8 mouse cellular contexts compared by ENCODE assay signal in the genomic region with DNA sequence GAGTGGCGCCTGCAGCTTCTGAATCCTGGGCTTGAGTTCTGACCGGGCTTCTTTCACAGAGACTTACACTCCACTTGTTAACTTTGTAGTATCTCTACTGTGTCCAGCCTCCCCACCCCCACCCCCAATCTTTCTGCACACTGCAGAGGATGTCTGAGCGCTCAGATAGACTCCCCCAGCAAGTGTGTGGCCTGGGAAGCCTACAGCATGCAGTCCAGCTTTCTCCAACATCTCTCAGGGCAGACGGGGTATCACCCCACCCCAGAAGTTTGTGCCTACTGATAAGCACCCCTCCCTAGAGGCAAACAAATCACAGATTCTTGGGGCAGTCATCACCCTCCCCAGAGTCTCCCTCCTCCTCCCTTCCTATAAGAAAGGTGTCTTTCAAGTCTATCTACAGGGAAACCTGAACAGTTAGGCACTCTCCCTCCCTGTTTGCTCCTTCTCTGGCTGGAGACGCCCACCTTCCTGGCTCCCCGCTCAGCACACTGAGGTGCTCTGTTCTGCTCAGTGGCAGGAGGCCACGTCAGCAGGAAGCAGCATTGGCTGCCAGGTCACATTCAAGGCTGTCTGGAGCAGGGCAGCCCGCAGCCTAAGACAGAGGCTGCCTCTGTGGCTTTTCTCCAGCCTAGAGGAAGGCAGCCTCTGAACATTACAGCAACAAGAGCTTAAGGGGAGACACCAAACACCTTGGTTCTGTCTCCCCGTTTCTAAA.
A peak's percentile ranks its signal among the peaks of the same experiment; 100 is the strongest.
DNase-seq lines count a peak whose midpoint lies in the region; ATAC-seq lines count a peak whose summit lies in the region.

No protein-coding gene starts in this region.

- peak; percentile 37 for DNase-seq in layer of hippocampus, adult 11-12 months (ENCODE audit: low spot score)
- no peak for DNase-seq in layer of hippocampus, adult 9-10 months (ENCODE audit: low spot score)
- peak; percentile 58 for DNase-seq in heart, adult 8-10 months (ENCODE audit: low spot score)
- DNase-seq in kidney, adult 11 months, result peak; percentile 58
- no peak for DNase-seq in spleen, postnatal 10 days (ENCODE audit: low spot score in 2 of 2)

- H3K36me3 ChIP-seq in liver, embryonic 12.5 days, result no peaks in the 10 kb centered on the region
- no peaks in the 10 kb centered on the region for H3K36me3 ChIP-seq in neural tube, embryonic 14.5 days (ENCODE audit: control insufficient read depth, insufficient read depth, low read length)

- H3K27me3 ChIP-seq in liver, embryonic 12.5 days (replicated peaks), result peaks cover 8% of the 10 kb centered on the region
- no peaks in the 10 kb centered on the region for H3K27me3 ChIP-seq in neural tube, embryonic 14.5 days (ENCODE audit: control insufficient read depth, insufficient read depth, low read length)

- H3K4me3 ChIP-seq in liver, embryonic 12.5 days, result no peak overlapping the region
- no peak overlapping the region for H3K4me3 ChIP-seq in neural tube, embryonic 14.5 days (ENCODE audit: low read depth, low read length)

- peaks cover 21% of the 10 kb centered on the region for H3K4me1 ChIP-seq in liver, embryonic 12.5 days
- no peaks in the 10 kb centered on the region for H3K4me1 ChIP-seq in neural tube, embryonic 14.5 days (ENCODE audit: control insufficient read depth, insufficient read depth, low read length)

- no peaks in the 10 kb centered on the region for H3K9me3 ChIP-seq in liver, embryonic 12.5 days (replicated peaks)
- H3K9me3 ChIP-seq in neural tube, embryonic 14.5 days (ENCODE audit: control insufficient read depth, low read length), result no peaks in the 10 kb centered on the region

- H3K4me2 ChIP-seq in liver, embryonic 12.5 days, result no peak overlapping the region
- no peak overlapping the region for H3K4me2 ChIP-seq in neural tube, embryonic 14.5 days (ENCODE audit: low read depth, low read length)

- H3K9ac ChIP-seq in liver, embryonic 12.5 days, result no peak overlapping the region
- H3K9ac ChIP-seq in neural tube, embryonic 14.5 days (replicated peaks; ENCODE audit: low read depth, low read length), result no peak overlapping the region

- 20% methylated on average over 9 of the region's 9 CpGs for WGBS in liver, embryonic 12.5 days (ENCODE audit: insufficient replicate concordance)
- WGBS in neural tube, embryonic 14.5 days, result 63% methylated on average over 9 of the region's 9 CpGs

- ATAC-seq in common myeloid progenitor, adult 5-6 weeks (replicated peaks; ENCODE audit: low read depth, poor library complexity, severe bottlenecking), result peak; percentile 69
- ATAC-seq in liver, embryonic 12.5 days, result peak; percentile 82
- peak; percentile 88 for ATAC-seq in neural tube, embryonic 14.5 days (ENCODE audit: low read depth)

- peak overlapping the region; percentile 32; the same call in 1 of the 2 replicates for H3K27ac ChIP-seq in liver, embryonic 12.5 days
- H3K27ac ChIP-seq in neural tube, embryonic 14.5 days (ENCODE audit: low read depth, low read length), result peak overlapping the region; percentile 16; the same call in 1 of the 2 replicates

Comparison
In these comparisons a context has a peak if more than half of its experiments do, and no peak if none do; other contexts are left out.
1. DNase-seq: peak in layer of hippocampus, adult 11-12 months (single experiment), heart, adult 8-10 months (single experiment) and kidney, adult 11 months (single experiment); none in layer of hippocampus, adult 9-10 months (single experiment) and spleen, postnatal 10 days (0 of 2).
2. Peak in every context shown above with its lines, with median percentiles within 50 percentile points of each other: ATAC-seq.